Mouse (Mus musculus) megakaryocyte, embryonic 14.5 days (primary cell): ENCODE data around the gene Cgnl1. TPM values are rescaled to one million over a fixed set of nuclear protein-coding genes. Genes with fewer than 3 reads are reported as not detected.

Experiments
- H3K27me3 ChIP-seq: replicated peaks from 2 replicates; pipeline ENCODE3; 2012; ENCODE audit warnings: inconsistent platforms
- H3K36me3 ChIP-seq: replicated peaks from 2 replicates; pipeline ENCODE3; 2012; ENCODE audit warnings: low read length, inconsistent platforms, mixed read lengths
- H3K4me1 ChIP-seq: 2 replicates; pipeline ENCODE4 v1.6.1; 2012; ENCODE audit warnings: inconsistent platforms
- H3K4me3 ChIP-seq: replicated peaks from 2 replicates; pipeline ENCODE3; 2012; ENCODE audit warnings: moderate library complexity, mild to moderate bottlenecking, inconsistent platforms
- H3K9me3 ChIP-seq: 2 replicates; pipeline ENCODE4 v1.6.1; 2012; ENCODE audit warnings: inconsistent platforms
- FLI1 ChIP-seq: IDR thresholded peaks from 2 replicates; pipeline ENCODE4 v1.6.1; 2012; ENCODE audit warnings: low read length, inconsistent platforms, mixed read lengths
- GATA1 ChIP-seq: IDR thresholded peaks from 3 replicates; pipeline ENCODE4 v1.6.1; 2012; ENCODE audit warnings: mixed read lengths, low read length, inconsistent platforms, borderline replicate concordance
- polyA plus RNA-seq: library from polyadenylated mRNA; stranded (reverse); fragments of >175 nt; gene quantifications from 2 replicates; pipeline ENCODE4 v1.2.3, GENCODE M21; 2012; ENCODE audit warnings: low replicate concordance; ENCODE audit not compliant: insufficient read depth

The Cgnl1 gene
- polyA plus RNA-seq, 1 experiment, result 0.04 TPM

GRCm38 (mm10) chr9:71806422-71806805 lies 35.0 kb upstream of the Cgnl1 start:
- TF ChIP-seq GATA1, result no peak
- no peak for TF ChIP-seq FLI1
- Histone ChIP-seq H3K9me3 (peaks cover 8% of the 10 kb centered on the region), H3K36me3 (no peaks in the 10 kb centered on the region), H3K4me1 (no peaks in the 10 kb centered on the region; the same call in 1 of the 2 replicates), H3K4me3 (no peak overlapping the region), H3K27me3 (peaks cover 37% of the 10 kb centered on the region)

GRCm38 (mm10) chr9:71805646-71806421 lies 34.4 kb upstream of the Cgnl1 start:
- Histone ChIP-seq H3K27me3 (peaks cover 37% of the 10 kb centered on the region), H3K36me3 (no peaks in the 10 kb centered on the region), H3K4me3 (peak overlapping the region; percentile 25), H3K4me1 (no peaks in the 10 kb centered on the region; the same call in 1 of the 2 replicates), H3K9me3 (peaks cover 8% of the 10 kb centered on the region)
- TF ChIP-seq FLI1 (no peak), GATA1 (no peak)

- Histone ChIP-seq H3K4me1 (no peaks in the 10 kb centered on the region; the same call in 1 of the 2 replicates), H3K27me3 (peaks cover 41% of the 10 kb centered on the region), H3K9me3 (no peaks in the 10 kb centered on the region), H3K36me3 (no peaks in the 10 kb centered on the region), H3K4me3 (no peak overlapping the region)
- TF ChIP-seq FLI1 (no peak), GATA1 (no peak)
These were observed 32.7 kb upstream of the Cgnl1 start for GRCm38 (mm10) chr9:71804116-71804515.

GRCm38 (mm10) chr9:71803281-71803680 lies 31.9 kb upstream of the Cgnl1 start:
- no peaks in the 10 kb centered on the region for H3K36me3 ChIP-seq
- peaks cover 45% of the 10 kb centered on the region for H3K27me3 ChIP-seq
- no peaks in the 10 kb centered on the region; the same call in 1 of the 2 replicates for H3K4me1 ChIP-seq
- no peaks in the 10 kb centered on the region for H3K9me3 ChIP-seq
- no peak overlapping the region for H3K4me3 ChIP-seq
- TF ChIP-seq FLI1 (no peak), GATA1 (no peak)

GRCm38 (mm10) chr9:71799598-71799997 lies 28.2 kb upstream of the Cgnl1 start:
- Histone ChIP-seq H3K27me3 (peaks cover 50% of the 10 kb centered on the region), H3K9me3 (peaks cover 8% of the 10 kb centered on the region), H3K4me3 (no peak overlapping the region), H3K4me1 (no peaks in the 10 kb centered on the region), H3K36me3 (no peaks in the 10 kb centered on the region)
- TF ChIP-seq FLI1, result no peak
- no peak for TF ChIP-seq GATA1

GRCm38 (mm10) chr9:71798176-71798575 lies 26.8 kb upstream of the Cgnl1 start:
- Histone ChIP-seq H3K4me1 (no peaks in the 10 kb centered on the region), H3K4me3 (no peak overlapping the region), H3K9me3 (peaks cover 8% of the 10 kb centered on the region), H3K36me3 (no peaks in the 10 kb centered on the region), H3K27me3 (peaks cover 42% of the 10 kb centered on the region)
- no peak for TF ChIP-seq GATA1
- TF ChIP-seq FLI1, result no peak

GRCm38 (mm10) chr9:71777404-71777803 lies 6.0 kb upstream of the Cgnl1 start:
- H3K36me3 ChIP-seq, result no peaks in the 10 kb centered on the region
- H3K4me3 ChIP-seq, result no peak overlapping the region
- no peak for TF ChIP-seq FLI1
- no peak for TF ChIP-seq GATA1
- peaks cover 26% of the 10 kb centered on the region for H3K27me3 ChIP-seq
- no peaks in the 10 kb centered on the region for H3K4me1 ChIP-seq
- peaks cover 32% of the 10 kb centered on the region for H3K9me3 ChIP-seq

GRCm38 (mm10) chr9:71776337-71776736 lies 4.9 kb upstream of the Cgnl1 start:
- Histone ChIP-seq H3K4me3 (no peak overlapping the region), H3K9me3 (peaks cover 41% of the 10 kb centered on the region), H3K36me3 (no peaks in the 10 kb centered on the region), H3K27me3 (peaks cover 36% of the 10 kb centered on the region), H3K4me1 (peaks cover 5% of the 10 kb centered on the region)
- TF ChIP-seq FLI1 (no peak), GATA1 (no peak)

GRCm38 (mm10) chr9:71773563-71773962 lies 2.2 kb upstream of the Cgnl1 start:
- no peaks in the 10 kb centered on the region for H3K36me3 ChIP-seq

GRCm38 (mm10) chr9:71772338-71772737 lies 936 bp upstream of the Cgnl1 start:
- no peaks in the 10 kb centered on the region for H3K36me3 ChIP-seq
- H3K4me3 ChIP-seq, result no peak overlapping the region
- peaks cover 10% of the 10 kb centered on the region for H3K4me1 ChIP-seq
- no peak for TF ChIP-seq GATA1
- peaks cover 27% of the 10 kb centered on the region for H3K9me3 ChIP-seq
- peaks cover 67% of the 10 kb centered on the region for H3K27me3 ChIP-seq

More at GRCm38 (mm10) chr9:71773563-71773962, 2.2 kb upstream of the Cgnl1 start:
- Histone ChIP-seq H3K9me3 (peaks cover 38% of the 10 kb centered on the region), H3K4me1 (peaks cover 10% of the 10 kb centered on the region), H3K27me3 (peaks cover 58% of the 10 kb centered on the region), H3K4me3 (no peak overlapping the region)
- TF ChIP-seq GATA1 (no peak), FLI1 (no peak)

GRCm38 (mm10) chr9:71770484-71770883 lies 918 bp downstream of the Cgnl1 start:
- no peaks in the 10 kb centered on the region for H3K36me3 ChIP-seq
- H3K9me3 ChIP-seq, result peaks cover 19% of the 10 kb centered on the region
- peaks cover 67% of the 10 kb centered on the region for H3K27me3 ChIP-seq
- H3K4me3 ChIP-seq, result no peak overlapping the region
- no peak for TF ChIP-seq FLI1
- TF ChIP-seq GATA1, result no peak
- H3K4me1 ChIP-seq, result peaks cover 13% of the 10 kb centered on the region
